Mouse (Mus musculus) small intestine, adult 2 months (tissue): ENCODE results near the gene Capns2.

ENCODE experiments used
- CTCF ChIP-seq: fragments of 200-500 bp; IDR thresholded peaks from 2 replicates; pipeline ENCODE4 v1.5.1; 2012; ENCODE audit warnings: low read depth, mild to moderate bottlenecking, control low read depth, inconsistent platforms, low read length, moderate library complexity, mixed read lengths; ENCODE audit not compliant: insufficient replicate concordance, insufficient read length; ENCODE audit errors: extremely low read depth
- POLR2A ChIP-seq: fragments of 200-500 bp; IDR thresholded peaks from 2 replicates; pipeline ENCODE4 v1.6.1; 2012; ENCODE audit warnings: low read depth, mild to moderate bottlenecking, control low read depth, inconsistent platforms, low read length, moderate library complexity

DNA sequence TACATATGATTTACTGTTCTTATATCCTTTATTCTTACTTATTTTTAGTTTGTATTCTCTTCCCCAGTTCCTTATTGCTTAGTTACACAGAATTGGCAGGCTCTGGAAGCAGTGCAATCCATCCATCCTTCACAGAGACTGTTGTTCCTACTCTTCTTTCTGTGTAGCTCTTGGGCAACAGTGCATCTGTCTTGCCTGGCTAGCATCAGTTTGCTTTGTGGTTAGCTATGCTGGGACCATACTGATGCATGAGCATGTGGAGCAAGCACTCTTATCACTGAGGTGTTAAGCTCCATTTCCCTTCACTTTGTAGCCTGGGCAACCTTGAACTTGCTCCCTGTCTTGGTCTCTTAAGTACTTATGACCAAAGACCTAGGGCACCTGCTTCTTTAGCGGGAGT, 39.2 kb upstream of the Capns2 start:
- TF ChIP-seq CTCF, result no peak
- TF ChIP-seq POLR2A, result no peak
